Mouse (Mus musculus) megakaryocyte-erythroid progenitor cell, adult 5-6 weeks (primary cell): Measurements from ENCODE around the gene 1700016K19Rik. TPM values are rescaled to one million over a fixed set of nuclear protein-coding genes. Genes with fewer than 3 reads are reported as not detected.
"Not testable (repeated sequence)": the region's sequence is repeated elsewhere in the genome, so short reads cannot be mapped to it uniquely, and the experiment has no call there.

Source experiments
- ATAC-seq: replicated peaks from 2 replicates; pipeline ENCODE4 v1.8.0; 2016; ENCODE audit warnings: mild to moderate bottlenecking, inconsistent platforms; ENCODE audit not compliant: severe bottlenecking, poor library complexity, low FRiP score, low TSS enrichment
- total RNA-seq, 2 experiments: library from RNA; stranded (forward) in 1 of 2; stranded (reverse) in 1 of 2; fragments of 200-1000, 215-1000 nt in 1 of 2; fragments of >200 nt in 1 of 2; fragmentation: Nextera tagmentation in 1 of 2; gene quantifications; 2 replicates each; pipeline ENCODE4 v1.2.3; 2014 to 2017

Gene 1700016K19Rik
- total RNA-seq, 2 experiments from 2014 or later, result not detected

DNA sequence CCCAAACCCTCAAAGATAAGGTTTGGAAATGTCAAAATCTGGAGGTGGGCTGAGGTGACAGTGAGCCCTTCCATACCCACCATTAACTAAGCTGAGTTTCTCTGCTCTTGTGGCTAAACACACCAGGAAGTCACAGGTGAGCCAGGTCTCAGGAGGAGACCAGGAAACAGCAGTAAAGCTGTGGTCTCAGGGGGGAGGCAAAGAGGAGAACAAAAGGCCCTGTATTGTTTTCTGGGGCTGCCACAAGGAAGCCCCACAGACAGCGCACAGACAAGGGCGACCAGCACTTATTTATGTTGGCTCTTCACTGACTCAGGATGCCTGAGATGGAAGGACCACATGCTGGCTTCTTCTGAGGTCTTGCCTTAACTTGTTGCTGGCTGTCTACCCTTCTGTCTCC lies 19.3 kb upstream of the 1700016K19Rik start:
- ATAC-seq, result no peak

DNA sequence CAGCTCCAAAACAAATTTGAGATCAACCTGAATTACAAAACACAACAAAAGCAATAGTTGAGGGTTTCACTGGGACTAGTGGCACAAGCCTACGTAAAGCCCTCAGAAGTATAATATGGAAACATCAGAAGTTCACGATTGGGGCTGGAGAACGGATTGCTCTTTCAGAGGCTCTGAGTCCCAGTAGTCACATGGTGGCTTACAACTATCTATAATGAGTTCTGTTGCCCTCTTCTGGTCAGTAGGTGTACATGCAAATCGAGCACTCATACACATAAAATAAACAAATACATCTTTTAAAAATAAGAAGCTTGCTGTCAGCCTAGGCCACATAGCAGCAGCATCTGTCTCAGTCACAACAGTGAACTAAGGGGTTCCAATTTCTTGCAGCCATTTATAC lies 16.5 kb upstream of the 1700016K19Rik start:
- ATAC-seq, result peak; percentile 70; the same call in 1 of the 2 replicates

DNA sequence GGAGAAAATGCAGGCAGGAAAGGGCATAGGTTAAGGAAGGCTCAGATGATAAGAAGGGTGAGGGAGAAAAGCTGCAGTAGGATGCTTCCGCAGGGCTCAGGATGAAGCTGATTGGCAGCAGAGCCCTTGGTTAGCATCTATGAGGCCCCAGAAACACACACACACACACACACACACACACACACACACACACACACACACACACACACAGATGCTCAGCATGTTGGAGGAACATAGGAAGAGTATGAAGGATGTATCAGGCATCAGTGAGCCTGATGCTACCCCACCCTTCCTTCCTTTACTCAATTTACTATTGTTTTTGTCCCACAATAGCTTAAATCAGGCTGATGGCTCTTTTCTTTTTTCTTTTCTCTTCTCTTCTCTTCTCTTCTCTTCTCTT lies 15.1 kb upstream of the 1700016K19Rik start:
- ATAC-seq, result no peak

DNA sequence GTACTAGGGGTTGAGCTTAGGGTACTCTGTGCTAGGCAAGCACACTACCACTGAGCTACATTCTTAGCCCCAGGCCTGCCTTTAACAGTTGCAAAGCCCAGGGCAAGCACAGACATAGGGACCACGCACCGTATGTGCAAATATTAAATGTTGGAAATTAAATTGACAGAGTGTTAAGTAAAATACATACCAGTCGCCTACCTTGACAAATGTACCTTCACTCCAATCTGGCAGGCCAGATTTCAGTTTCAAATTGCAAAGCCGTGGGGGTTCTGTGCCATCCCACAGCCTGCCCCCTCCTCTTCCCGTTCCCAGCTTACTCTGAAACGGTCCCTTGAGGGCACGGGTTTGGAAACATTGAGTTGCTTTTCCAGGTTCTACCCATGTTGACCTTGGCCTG lies 13.8 kb upstream of the 1700016K19Rik start:
- no peak for ATAC-seq

DNA sequence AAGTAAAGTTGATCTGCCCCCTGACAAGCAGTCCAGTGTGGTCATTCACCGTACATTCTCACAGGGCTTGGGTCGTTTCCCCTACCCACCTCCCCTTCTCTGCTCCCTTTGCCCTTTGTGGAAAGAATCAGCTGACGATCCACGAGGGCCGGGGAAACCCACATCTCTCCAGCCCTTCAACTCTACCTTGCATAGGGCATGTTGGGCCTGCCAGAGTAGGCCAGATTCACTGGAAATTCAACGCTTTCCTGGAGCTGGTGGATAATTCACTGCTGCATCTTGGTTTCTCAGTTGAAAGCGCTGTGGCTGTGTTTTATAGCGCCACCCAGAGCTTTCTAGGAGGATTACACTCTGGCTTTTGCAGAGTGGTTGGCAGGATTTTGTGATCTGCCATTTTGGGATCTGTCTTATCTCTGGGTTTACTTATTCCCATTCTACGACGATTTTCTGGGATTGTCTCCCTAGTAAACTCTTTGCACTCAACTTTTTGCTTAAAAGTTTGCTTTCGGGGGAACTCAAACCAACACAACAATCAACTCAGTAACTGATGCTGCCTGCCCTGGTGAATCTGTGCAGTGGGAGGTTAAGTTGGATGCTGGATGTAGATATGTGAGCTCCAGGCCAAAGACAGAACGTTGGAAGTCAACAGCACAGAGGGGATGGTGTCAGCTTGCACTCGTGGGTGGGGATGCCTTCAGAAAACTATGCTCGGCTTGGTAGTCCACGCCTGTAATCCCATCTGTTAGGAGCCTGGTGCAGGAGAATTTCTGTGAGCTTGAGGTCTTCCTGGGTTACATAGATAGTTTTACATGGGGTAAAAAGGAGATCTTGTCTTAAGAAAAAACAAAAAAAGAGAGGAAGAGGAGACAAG lies 8.5 kb upstream of the 1700016K19Rik start:
- ATAC-seq, result no peak

DNA sequence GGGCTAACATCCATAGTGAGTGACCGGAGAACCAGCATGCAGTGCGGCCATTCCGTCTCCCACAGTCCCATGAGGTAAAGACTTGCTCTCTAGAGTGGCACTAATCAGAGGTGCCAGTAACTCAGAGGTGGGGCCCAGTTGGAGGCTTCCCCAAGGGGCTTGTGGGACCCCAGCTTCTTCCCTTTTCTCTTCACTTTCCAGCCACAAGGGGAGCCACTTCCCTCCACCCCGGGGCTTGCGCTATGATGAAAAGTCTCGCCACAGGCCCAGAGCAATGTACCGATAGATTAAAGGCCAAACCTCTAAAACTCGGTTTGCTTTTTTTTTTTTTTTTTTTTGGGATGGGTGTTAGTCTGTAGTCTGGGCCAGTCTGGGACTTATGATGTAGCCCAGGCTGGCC lies 7.8 kb upstream of the 1700016K19Rik start:
- ATAC-seq, result no peak; the same call in 1 of the 2 replicates

DNA sequence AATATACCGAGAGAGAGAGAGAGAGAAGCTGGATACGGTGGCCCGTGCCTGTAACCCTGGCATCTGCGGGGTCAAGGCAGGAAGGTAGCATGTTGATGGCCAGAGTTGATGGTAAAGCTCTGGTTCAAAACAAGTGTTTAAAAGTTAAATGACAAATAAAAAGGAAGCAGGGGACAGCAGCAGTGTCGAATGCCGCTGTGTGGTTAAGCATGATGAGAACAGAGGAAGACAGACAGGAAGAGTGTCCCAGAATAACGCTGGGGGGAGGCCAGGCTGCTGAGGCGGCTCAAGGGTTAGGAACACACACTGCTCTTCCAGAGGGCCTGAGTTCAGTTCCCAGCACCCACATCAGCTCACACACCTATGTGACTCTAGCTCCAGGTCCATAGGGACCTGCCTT lies 7.2 kb upstream of the 1700016K19Rik start:
- no peak for ATAC-seq

DNA sequence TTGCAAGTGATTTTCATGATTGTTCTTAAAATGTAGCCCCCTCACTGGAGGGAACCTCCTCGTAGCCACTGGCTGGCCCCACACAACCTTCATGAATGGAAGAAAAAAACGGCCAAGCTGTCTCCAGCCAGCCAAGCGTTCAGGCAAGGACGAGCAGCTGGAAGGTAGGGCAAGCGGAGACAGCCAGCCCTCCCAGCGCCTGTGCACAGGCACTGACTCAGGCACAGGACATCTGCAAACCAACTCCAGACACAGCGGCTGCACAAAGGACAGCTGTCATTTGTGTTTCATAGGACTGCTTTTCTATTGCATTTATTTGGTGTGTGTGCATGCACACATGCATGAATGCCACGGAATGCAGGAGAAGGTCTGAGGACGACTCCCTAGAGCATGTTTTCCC lies 5.4 kb upstream of the 1700016K19Rik start:
- ATAC-seq, result no peak

DNA sequence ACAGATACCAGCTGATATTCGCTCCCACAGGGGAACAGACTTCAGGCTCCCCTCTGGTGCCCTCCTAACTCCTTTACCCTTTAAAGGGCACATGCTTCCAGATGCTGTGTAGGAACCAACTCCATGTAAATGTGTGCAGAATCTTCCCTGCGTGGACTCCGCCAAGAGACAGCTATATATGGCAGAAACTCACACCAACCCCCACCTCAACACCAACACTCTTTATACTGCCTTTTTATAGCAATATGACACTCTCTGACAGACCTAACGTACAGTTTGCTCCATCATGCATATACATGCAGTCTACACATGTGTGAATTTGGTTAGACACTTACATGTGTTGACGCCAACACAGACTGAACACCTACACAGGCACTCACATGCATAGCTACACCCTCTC lies 989 bp downstream of the 1700016K19Rik start:
- no peak for ATAC-seq

DNA sequence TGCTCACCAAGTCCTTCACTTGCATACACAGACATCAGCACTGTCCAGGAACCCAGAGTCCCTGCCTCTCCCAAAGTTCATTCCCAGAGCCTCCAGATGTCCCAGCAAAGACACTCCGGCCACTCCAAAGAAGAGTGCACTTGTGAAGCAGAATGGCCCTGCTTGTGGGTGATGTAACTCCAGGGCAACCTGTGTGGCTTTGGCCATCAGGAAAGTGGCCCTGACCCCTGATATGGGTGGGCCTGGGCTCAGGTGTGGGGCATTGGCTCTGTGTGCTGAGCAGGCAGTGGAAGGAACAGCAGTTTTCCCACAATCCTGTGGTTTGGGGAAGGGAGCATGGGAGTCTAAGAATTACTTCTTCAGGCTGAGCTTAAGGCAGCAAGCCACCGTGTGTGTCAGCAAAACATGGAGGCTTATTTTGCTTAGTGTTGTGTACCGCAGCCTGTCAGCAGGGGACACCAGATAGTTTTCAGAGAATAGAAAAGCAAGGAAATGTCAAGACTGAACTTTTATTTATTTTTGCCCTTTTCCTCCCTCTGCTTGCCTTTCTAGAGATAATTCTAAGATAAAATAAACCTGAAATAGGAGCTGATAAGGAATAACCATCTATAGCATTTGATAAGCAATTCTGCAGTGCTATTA lies 1.6 kb downstream of the 1700016K19Rik start:
- no peak for ATAC-seq

DNA sequence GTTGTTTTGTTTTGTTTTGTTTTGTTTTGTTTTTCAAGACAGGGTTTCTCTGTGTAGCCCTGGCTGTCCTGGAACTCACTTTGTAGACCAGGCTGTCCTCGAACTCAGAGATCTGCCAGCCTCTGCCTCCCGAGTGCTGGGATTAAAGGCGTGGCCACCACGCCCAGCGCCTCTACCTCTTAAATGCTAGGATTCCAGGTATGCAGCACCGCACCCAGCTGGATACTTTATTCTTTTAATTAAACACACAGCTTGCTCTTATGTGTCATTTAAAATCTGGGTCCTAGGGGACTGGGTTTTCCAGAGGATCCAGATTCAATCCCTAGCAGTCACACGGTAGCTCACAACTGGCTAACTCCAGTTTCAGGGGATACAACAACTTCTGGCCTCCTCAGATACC lies 4.6 kb downstream of the 1700016K19Rik start:
- ATAC-seq, result not testable (repeated sequence)

DNA sequence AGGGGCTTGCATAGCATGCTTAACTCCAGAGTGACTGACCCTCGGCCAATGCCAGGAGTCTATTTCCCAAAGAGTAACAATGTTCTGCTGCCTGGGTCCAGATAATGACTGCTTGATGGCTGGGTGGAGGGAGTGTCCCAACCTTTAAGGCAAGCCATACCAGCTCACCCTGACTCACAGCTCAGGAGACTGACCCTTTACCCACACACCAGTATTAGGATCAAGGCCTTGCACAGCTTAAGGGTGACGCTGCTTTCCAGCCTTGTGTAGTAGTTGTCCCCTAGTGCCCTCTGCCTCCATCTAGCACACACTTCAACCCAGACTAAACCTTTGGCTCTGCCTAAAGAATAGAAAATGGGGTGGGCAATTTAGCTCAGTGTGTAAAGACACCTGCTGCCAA lies 8.4 kb downstream of the 1700016K19Rik start:
- no peak for ATAC-seq

DNA sequence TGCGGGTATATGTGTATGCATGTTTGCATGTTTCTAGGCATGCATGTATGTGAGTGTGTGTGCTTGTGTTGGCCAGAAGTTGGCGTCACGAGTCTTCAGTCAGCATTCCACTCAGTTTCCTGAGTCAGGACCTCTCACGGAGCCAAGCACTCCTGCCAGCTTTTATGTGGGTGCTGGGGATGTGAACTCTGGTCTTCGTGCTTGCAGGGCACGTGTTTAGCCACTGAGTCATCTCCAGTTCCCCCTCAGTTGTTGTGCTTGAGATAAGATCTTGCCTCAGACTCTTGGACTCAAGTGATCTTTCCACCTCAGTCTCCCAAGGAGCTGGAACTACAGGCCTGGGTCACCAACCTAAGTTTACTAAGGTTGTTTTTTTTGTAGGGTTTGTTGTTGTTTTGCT lies 9.4 kb downstream of the 1700016K19Rik start:
- ATAC-seq, result no peak

DNA sequence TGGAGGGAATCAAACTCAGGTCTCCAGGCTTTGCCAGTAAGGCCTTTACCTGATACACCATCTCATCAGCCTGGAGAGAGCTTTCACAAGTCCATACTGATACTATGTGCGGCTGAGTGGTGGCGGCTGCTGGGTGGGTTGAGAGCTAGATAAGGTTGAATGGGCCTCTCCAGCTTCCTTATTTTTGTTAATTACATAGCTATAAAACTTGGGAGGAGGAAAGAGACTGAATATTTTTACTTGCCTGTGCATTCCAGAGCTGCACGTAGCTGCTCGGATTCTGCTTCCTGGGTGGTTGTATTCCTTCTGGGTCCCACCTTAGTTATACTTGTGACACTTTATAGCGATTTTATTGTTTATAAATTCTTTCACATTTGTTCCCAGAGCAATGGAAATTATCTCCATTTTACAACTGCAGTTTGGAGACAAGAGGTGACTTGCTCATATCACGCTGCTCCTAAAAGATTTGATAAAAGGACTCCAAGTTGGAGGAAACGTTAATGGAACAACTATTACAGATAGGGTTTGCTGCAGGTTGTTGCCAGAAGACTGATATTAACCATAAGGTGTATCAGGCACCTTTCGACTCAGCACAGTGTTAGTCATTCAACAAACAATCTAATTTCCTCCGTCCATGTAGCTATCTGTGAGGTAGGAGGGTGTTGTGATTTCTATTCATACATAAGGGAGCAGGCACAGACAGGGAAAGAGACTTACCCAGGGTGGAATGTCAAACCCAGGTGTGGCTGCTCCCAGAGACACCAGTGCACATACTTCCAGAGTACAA lies 11.3 kb downstream of the 1700016K19Rik start:
- no peak for ATAC-seq

DNA sequence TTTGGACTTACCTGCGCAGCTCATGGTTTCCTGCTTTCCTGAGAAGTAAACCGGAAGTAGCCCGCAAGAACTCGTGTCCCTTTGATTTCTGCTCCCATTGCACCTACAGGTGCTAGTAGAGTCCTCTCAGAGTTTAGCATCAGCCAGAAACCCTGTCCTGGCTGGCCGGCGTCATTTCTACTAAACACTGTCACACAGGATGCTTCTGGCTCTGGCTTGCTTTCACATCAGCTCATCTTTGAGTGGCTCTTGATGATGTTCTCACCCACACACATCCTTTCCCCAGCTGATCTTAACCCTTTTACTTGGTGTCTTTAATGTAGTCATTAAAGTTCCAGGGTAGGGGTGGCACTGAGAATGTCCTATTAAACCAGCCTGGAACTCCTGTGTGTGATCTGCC lies 15.5 kb downstream of the 1700016K19Rik start:
- no peak for ATAC-seq

DNA sequence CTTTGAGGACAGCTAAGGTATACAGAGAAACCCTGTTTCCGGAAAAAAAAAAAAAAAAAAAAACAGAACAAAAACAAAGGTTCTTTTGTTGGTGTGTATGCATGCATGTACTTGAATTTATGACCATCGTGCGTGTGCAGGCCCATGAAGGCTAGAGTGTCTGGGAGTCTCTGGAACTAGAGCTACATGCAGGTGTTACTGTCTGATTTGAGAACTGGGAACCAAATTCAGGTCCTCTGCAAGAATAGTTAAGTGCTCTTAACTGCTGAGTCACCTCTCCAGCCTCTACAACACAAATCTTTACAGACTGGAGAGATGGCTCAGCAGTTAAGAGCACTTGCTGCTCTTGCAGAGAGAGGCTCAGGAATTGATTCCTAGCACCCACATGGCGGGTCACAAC lies 16.1 kb downstream of the 1700016K19Rik start:
- no peak for ATAC-seq

DNA sequence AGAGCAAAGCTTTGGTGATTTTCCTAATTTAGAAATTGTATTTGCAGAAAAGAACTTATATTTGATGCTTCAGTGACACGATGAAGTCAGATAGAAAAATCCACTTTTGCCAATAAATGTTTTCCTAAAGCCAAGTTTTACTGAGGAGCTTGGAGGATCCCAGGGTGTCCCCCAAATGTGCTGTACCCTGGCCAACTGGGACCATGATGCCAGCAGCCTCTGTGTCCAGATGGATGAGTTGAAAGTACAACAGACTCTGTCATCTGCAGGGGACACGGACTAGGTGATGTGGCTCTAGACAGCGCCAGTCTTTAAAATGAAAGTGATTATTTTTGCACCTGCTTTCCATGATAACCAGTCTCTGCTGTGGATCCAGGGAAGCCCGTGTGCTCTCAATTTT lies 20.2 kb downstream of the 1700016K19Rik start:
- ATAC-seq, result no peak

DNA sequence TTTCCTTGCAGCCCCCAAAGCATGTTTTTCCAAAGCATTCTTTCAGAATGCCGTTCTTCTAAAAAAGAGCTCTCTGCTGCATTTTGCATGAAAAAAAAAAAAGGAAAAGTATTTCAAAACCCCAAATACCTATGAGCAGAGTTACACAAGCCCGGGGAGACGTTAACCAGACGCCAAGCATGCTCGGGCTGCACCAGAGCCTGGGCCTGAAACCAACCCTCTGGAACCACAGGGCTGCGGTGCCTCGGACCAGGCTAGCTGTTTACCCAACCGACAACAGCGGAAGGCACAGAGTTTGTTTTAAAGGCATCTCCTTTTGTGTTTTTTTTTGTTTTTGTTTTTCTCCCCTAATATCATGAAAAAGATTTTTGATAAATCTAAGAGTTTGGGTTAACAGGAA lies 21.2 kb downstream of the 1700016K19Rik start:
- ATAC-seq, result no peak

DNA sequence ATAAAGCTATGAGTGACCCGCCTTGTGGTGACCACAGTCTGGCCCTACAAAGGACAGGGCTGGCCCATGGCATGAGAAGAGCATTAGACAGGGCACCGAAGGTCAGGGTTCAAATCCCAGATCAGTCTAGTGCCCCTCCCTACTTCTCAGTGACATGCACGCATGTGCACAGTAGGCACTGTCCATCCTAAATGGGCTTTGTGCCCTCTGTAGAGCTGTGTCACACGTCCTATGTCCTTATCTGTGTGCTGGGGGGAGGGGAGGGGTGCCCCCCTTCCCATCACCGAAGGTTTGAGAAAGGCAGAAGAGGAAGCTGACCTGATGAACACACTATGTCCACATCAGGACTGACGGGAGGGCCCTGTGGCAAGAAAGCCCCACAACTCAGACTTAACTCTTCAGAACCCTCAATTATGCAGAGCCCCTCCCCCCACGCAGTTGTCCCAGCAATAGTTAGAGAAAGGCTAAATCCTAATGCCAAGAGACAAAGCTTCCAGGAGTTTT lies 25.4 kb downstream of the 1700016K19Rik start:
- ATAC-seq, result no peak

DNA sequence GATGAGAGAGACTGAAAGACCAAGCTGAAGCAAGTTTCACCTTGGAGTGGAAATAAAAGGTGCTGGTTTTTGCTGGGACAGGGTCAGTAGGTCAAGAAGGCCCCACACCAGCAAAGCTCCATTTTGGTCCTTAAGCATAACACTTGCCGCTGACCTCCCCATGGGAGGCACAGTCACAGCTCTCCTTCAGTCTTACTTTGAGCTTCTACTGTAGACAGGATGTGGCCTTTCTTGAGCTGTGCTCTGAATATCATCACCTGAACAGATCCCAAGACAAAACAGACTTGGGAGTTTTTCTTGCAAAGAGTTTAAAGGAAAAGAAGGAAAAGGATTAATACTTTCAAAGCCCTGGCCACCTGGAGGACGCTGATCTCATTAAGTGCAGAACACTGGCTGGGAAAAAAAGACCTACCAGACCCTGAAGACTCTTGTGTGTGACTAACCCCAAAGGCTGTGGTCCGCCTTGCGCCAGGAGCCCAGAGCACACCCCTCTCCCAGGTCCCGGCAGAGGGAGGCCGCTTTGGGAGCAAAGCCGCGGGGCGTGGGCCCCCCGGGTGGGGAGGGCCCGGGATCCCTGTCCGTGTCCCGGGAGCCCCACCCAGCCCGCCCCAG lies 26.9 kb downstream of the 1700016K19Rik start:
- no peak for ATAC-seq
